Mouse (Mus musculus) hindbrain, embryonic 12.5 days (tissue): Measurements from ENCODE around the gene Fam122a. TPM values are rescaled to one million over a fixed set of nuclear protein-coding genes. Genes with fewer than 3 reads are reported as not detected.

Source experiments
- ATAC-seq: fragments of 200-750 bp; cut with Nextera tagmentation; 2 replicates; pipeline ENCODE4 v1.8.0; 2017; ENCODE audit warnings: moderate TSS enrichment; ENCODE audit not compliant: low FRiP score
- H3K27ac ChIP-seq: fragments of 300-500 bp; sonication (generic); 2 replicates; pipeline ENCODE4 v1.5.1; 2016; ENCODE audit warnings: mild to moderate bottlenecking
- H3K27me3 ChIP-seq: fragments of 300-500 bp; sonication (generic); 2 replicates; pipeline ENCODE4 v1.6.1; 2016; ENCODE audit warnings: mild to moderate bottlenecking
- H3K36me3 ChIP-seq: fragments of 300-500 bp; sonication (generic); 2 replicates; pipeline ENCODE4 v1.6.1; 2016; ENCODE audit warnings: mild to moderate bottlenecking
- H3K4me1 ChIP-seq: fragments of 300-500 bp; sonication (generic); 2 replicates; pipeline ENCODE4 v1.6.1; 2016
- H3K4me2 ChIP-seq: fragments of 300-500 bp; sonication (generic); replicated peaks from 2 replicates; pipeline ENCODE4 v1.6.1; 2016; ENCODE audit warnings: mild to moderate bottlenecking
- H3K4me3 ChIP-seq: fragments of 300-500 bp; sonication (generic); 2 replicates; pipeline ENCODE4 v1.5.1; 2016; ENCODE audit warnings: mild to moderate bottlenecking
- H3K9ac ChIP-seq: fragments of 300-500 bp; sonication (generic); 2 replicates; pipeline ENCODE4 v1.6.1; 2016; ENCODE audit warnings: mild to moderate bottlenecking, moderate library complexity
- H3K9me3 ChIP-seq: fragments of 300-500 bp; sonication (generic); replicated peaks from 2 replicates; pipeline ENCODE4 v1.6.1; 2016; ENCODE audit warnings: mild to moderate bottlenecking
- WGBS: fragments of 180-500 bp; shearing (Covaris S2); methylation state at CpG from one replicate; pipeline ENCODE4 v1.1.7; 2016; 5-methylcytosine and 5-hydroxymethylcytosine counted together
- polyA plus RNA-seq: library from polyadenylated mRNA; unstranded; fragments of >200 nt; fragmentation: Nextera tagmentation; extraction: Ambion mirVana; gene quantifications from 2 replicates; pipeline ENCODE4 v1.2.1, GENCODE M21; 2016

Gene Fam122a
- polyA plus RNA-seq, 1 experiment from 2014 or later: 66.4 TPM

- WGBS: 86% methylated on average over 6 of the region's 6 CpGs
- H3K9me3 ChIP-seq: no peaks in the 10 kb centered on the region
These were observed 32.2 kb upstream of the Fam122a start for GRCm38 (mm10) chr19:24509391-24509790.

GRCm38 (mm10) chr19:24508087-24508767 is 31.1 kb upstream of the Fam122a start:
- Histone ChIP-seq H3K36me3 (no peaks in the 10 kb centered on the region), H3K4me1 (0 out of 2 replicates have a peak, but pooled peaks cover 8% of the 10 kb centered on the region), H3K27ac (no peak overlapping the region), H3K27me3 (no peaks in the 10 kb centered on the region), H3K4me2 (no peak overlapping the region), H3K4me3 (no peak overlapping the region), H3K9ac (no peak overlapping the region), H3K9me3 (no peaks in the 10 kb centered on the region)
- 31% methylated on average over 13 of the region's 13 CpGs for WGBS
- ATAC-seq: no peak

More at GRCm38 (mm10) chr19:24509391-24509790, 32.2 kb upstream of the Fam122a start:
- Histone ChIP-seq H3K27me3 (no peaks in the 10 kb centered on the region), H3K4me1 (0 out of 2 replicates have a peak, but pooled peaks cover 8% of the 10 kb centered on the region), H3K4me3 (no peak overlapping the region), H3K27ac (no peak overlapping the region), H3K36me3 (no peaks in the 10 kb centered on the region), H3K9ac (no peak overlapping the region), H3K4me2 (no peak overlapping the region)
- no peak for ATAC-seq

- Histone ChIP-seq H3K9ac (no peak overlapping the region), H3K9me3 (no peaks in the 10 kb centered on the region), H3K27ac (no peak overlapping the region), H3K4me2 (no peak overlapping the region), H3K27me3 (no peaks in the 10 kb centered on the region), H3K4me3 (no peak overlapping the region), H3K36me3 (no peaks in the 10 kb centered on the region), H3K4me1 (0 out of 2 replicates have a peak, but pooled peaks cover under 1% of the 10 kb centered on the region)
- 90% methylated on average over 10 of the region's 10 CpGs for WGBS
- no peak for ATAC-seq
These were observed 25.7 kb upstream of the Fam122a start for GRCm38 (mm10) chr19:24502736-24503421.

GRCm38 (mm10) chr19:24501525-24501924 is 24.4 kb upstream of the Fam122a start:
- no peak overlapping the region for H3K4me3 ChIP-seq
- no peaks in the 10 kb centered on the region for H3K36me3 ChIP-seq
- H3K9me3 ChIP-seq: no peaks in the 10 kb centered on the region
- no peak overlapping the region for H3K27ac ChIP-seq
- no peaks in the 10 kb centered on the region for H3K4me1 ChIP-seq
- H3K4me2 ChIP-seq: no peak overlapping the region
- no peak overlapping the region for H3K9ac ChIP-seq
- no peaks in the 10 kb centered on the region for H3K27me3 ChIP-seq
- ATAC-seq: no peak

GRCm38 (mm10) chr19:24500431-24500830 is 23.3 kb upstream of the Fam122a start:
- no peaks in the 10 kb centered on the region for H3K27me3 ChIP-seq
- no peaks in the 10 kb centered on the region for H3K4me1 ChIP-seq
- H3K9ac ChIP-seq: no peak overlapping the region
- no peaks in the 10 kb centered on the region for H3K36me3 ChIP-seq
- H3K4me3 ChIP-seq: no peak overlapping the region
- H3K27ac ChIP-seq: no peak overlapping the region
- no peaks in the 10 kb centered on the region for H3K9me3 ChIP-seq
- no peak overlapping the region for H3K4me2 ChIP-seq
- 88% methylated on average over 5 of the region's 5 CpGs for WGBS
- ATAC-seq: no peak

GRCm38 (mm10) chr19:24499291-24499690 is 22.1 kb upstream of the Fam122a start:
- no peaks in the 10 kb centered on the region for H3K9me3 ChIP-seq
- 84% methylated on average over 3 of the region's 3 CpGs for WGBS
- H3K27ac ChIP-seq: no peak overlapping the region
- H3K4me1 ChIP-seq: no peaks in the 10 kb centered on the region
- no peaks in the 10 kb centered on the region for H3K36me3 ChIP-seq
- no peak overlapping the region for H3K9ac ChIP-seq
- H3K4me2 ChIP-seq: no peak overlapping the region
- no peaks in the 10 kb centered on the region for H3K27me3 ChIP-seq
- ATAC-seq: no peak
- no peak overlapping the region for H3K4me3 ChIP-seq

- WGBS: 81% methylated on average over 4 of the region's 4 CpGs
- H3K9me3 ChIP-seq: no peaks in the 10 kb centered on the region
- no peak overlapping the region for H3K9ac ChIP-seq
- H3K4me2 ChIP-seq: no peak overlapping the region
- no peaks in the 10 kb centered on the region for H3K4me1 ChIP-seq
- H3K36me3 ChIP-seq: no peaks in the 10 kb centered on the region
- H3K27ac ChIP-seq: no peak overlapping the region
- no peaks in the 10 kb centered on the region for H3K27me3 ChIP-seq
- ATAC-seq: no peak
- no peak overlapping the region for H3K4me3 ChIP-seq
These were observed 16.7 kb upstream of the Fam122a start for GRCm38 (mm10) chr19:24493887-24494286.

- no peaks in the 10 kb centered on the region for H3K9me3 ChIP-seq
- WGBS: 22% methylated on average over 3 of the region's 3 CpGs
- H3K27ac ChIP-seq: no peak overlapping the region
- H3K36me3 ChIP-seq: no peaks in the 10 kb centered on the region
- H3K9ac ChIP-seq: no peak overlapping the region
- no peak overlapping the region for H3K4me2 ChIP-seq
- no peak overlapping the region for H3K4me3 ChIP-seq
- H3K4me1 ChIP-seq: no peaks in the 10 kb centered on the region
- no peaks in the 10 kb centered on the region for H3K27me3 ChIP-seq
- no peak for ATAC-seq
These were observed 14.7 kb upstream of the Fam122a start for GRCm38 (mm10) chr19:24491824-24492223.

- Histone ChIP-seq H3K9me3 (no peaks in the 10 kb centered on the region), H3K4me3 (no peak overlapping the region), H3K9ac (no peak overlapping the region), H3K27me3 (no peaks in the 10 kb centered on the region), H3K4me1 (no peaks in the 10 kb centered on the region), H3K27ac (no peak overlapping the region), H3K36me3 (no peaks in the 10 kb centered on the region), H3K4me2 (no peak overlapping the region)
- ATAC-seq: no peak
- 69% methylated on average over 5 of the region's 5 CpGs for WGBS
These were observed 13.1 kb upstream of the Fam122a start for GRCm38 (mm10) chr19:24490275-24490674.

GRCm38 (mm10) chr19:24486433-24487296 is 9.5 kb upstream of the Fam122a start:
- Histone ChIP-seq H3K27me3 (no peaks in the 10 kb centered on the region), H3K27ac (no peak overlapping the region), H3K4me2 (no peak overlapping the region), H3K36me3 (no peaks in the 10 kb centered on the region), H3K4me1 (no peaks in the 10 kb centered on the region), H3K9me3 (no peaks in the 10 kb centered on the region), H3K4me3 (no peak overlapping the region), H3K9ac (no peak overlapping the region)
- WGBS: 78% methylated on average over 8 of the region's 8 CpGs
- no peak for ATAC-seq

- H3K4me1 ChIP-seq: no peaks in the 10 kb centered on the region
- H3K36me3 ChIP-seq: no peaks in the 10 kb centered on the region
- no peaks in the 10 kb centered on the region for H3K9me3 ChIP-seq
- H3K9ac ChIP-seq: no peak overlapping the region
- no peak overlapping the region for H3K4me3 ChIP-seq
- no peak overlapping the region for H3K27ac ChIP-seq
- WGBS: 70% methylated on average over 3 of the region's 4 CpGs
- no peaks in the 10 kb centered on the region for H3K27me3 ChIP-seq
- no peak for ATAC-seq
- H3K4me2 ChIP-seq: no peak overlapping the region
These were observed 7.5 kb upstream of the Fam122a start for GRCm38 (mm10) chr19:24484612-24485194.

- WGBS: 70% methylated on average over 2 of the region's 2 CpGs
- H3K9me3 ChIP-seq: no peaks in the 10 kb centered on the region
- H3K4me2 ChIP-seq: no peak overlapping the region
- no peak overlapping the region for H3K27ac ChIP-seq
- no peak overlapping the region for H3K4me3 ChIP-seq
- H3K27me3 ChIP-seq: no peaks in the 10 kb centered on the region
- no peak overlapping the region for H3K9ac ChIP-seq
- peaks cover 3% of the 10 kb centered on the region; the same call in 1 of the 2 replicates for H3K4me1 ChIP-seq
- no peak for ATAC-seq
- H3K36me3 ChIP-seq: no peaks in the 10 kb centered on the region
These were observed 3.8 kb upstream of the Fam122a start for GRCm38 (mm10) chr19:24480916-24481315.
